Comparison of ENCODE assay signal across 16 mouse cellular contexts in genomic region chr1:186137873-186138272, GRCm38 (mm10). TPM values are rescaled to one million over a fixed set of nuclear protein-coding genes. Genes with fewer than 3 reads are reported as not detected.
A peak's percentile ranks its signal among the peaks of the same experiment; 100 is the strongest.
DNase-seq lines count a peak whose midpoint lies in the region; ATAC-seq and TF ChIP-seq lines count a peak whose summit lies in the region.
"Had no signal": no experiment of that assay in that cellular context is flagged by ENCODE, and none has a peak within 500 bp of the region (broad histone marks: within the 10 kb centered on the region; RNA-seq: fewer than 3 reads in every experiment).

No protein-coding gene starts in this region.

- TF ChIP-seq CTCF in lung, postnatal 0 days (IDR thresholded peaks at IDR 0.05) = no peak
- TF ChIP-seq CTCF in stomach, postnatal 0 days (IDR thresholded peaks at IDR 0.05; ENCODE audit: low read depth) = no peak

- H3K9me3 ChIP-seq in embryonic facial prominence, embryonic 14.5 days (ENCODE audit: control insufficient read depth, low read length) = no peaks in the 10 kb centered on the region
- no peaks in the 10 kb centered on the region for H3K9me3 ChIP-seq in embryonic facial prominence, embryonic 10.5 days
- no peaks in the 10 kb centered on the region for H3K9me3 ChIP-seq in kidney, embryonic 16.5 days (ENCODE audit: low read length)
- H3K9me3 ChIP-seq in lung, postnatal 0 days (ENCODE audit: low read length) = no peaks in the 10 kb centered on the region
- H3K9me3 ChIP-seq in embryonic facial prominence, embryonic 15.5 days (replicated peaks) = no peaks in the 10 kb centered on the region
- H3K9me3 ChIP-seq in stomach, postnatal 0 days (ENCODE audit: control insufficient read depth, low read length) = no peaks in the 10 kb centered on the region
- H3K9me3 ChIP-seq: embryonic facial prominence, embryonic 13.5 days; hindbrain, embryonic 12.5 days; limb, embryonic 15.5 days; neural tube, embryonic 15.5 days had no signal

- 60% methylated on average over 12 of the region's 12 CpGs for WGBS in embryonic facial prominence, embryonic 14.5 days
- WGBS in embryonic facial prominence, embryonic 10.5 days = 77% methylated on average over 12 of the region's 12 CpGs
- 54% methylated on average over 12 of the region's 12 CpGs for WGBS in kidney, embryonic 16.5 days
- 27% methylated on average over 12 of the region's 12 CpGs for WGBS in lung, postnatal 0 days
- WGBS in embryonic facial prominence, embryonic 15.5 days = 53% methylated on average over 12 of the region's 12 CpGs
- 55% methylated on average over 12 of the region's 12 CpGs for WGBS in stomach, postnatal 0 days

- H3K27me3 ChIP-seq in embryonic facial prominence, embryonic 14.5 days (replicated peaks; ENCODE audit: control insufficient read depth, insufficient read depth, low read length) = no peaks in the 10 kb centered on the region
- no peaks in the 10 kb centered on the region for H3K27me3 ChIP-seq in embryonic facial prominence, embryonic 10.5 days (replicated peaks; ENCODE audit: low read depth, poor library complexity, severe bottlenecking)
- no peaks in the 10 kb centered on the region for H3K27me3 ChIP-seq in kidney, embryonic 16.5 days (ENCODE audit: insufficient read depth, low read length)
- no peaks in the 10 kb centered on the region for H3K27me3 ChIP-seq in lung, postnatal 0 days (replicated peaks; ENCODE audit: insufficient read depth, low read length)
- H3K27me3 ChIP-seq in embryonic facial prominence, embryonic 15.5 days = no peaks in the 10 kb centered on the region
- no peaks in the 10 kb centered on the region for H3K27me3 ChIP-seq in stomach, postnatal 0 days (ENCODE audit: control insufficient read depth, insufficient read depth, low read length)
- H3K27me3 ChIP-seq: embryonic facial prominence, embryonic 13.5 days; hindbrain, embryonic 12.5 days; limb, embryonic 15.5 days; neural tube, embryonic 15.5 days had no signal

- peak; percentile 42 for DNase-seq in embryonic facial prominence, embryonic 14.5 days (ENCODE audit: low spot score)
- DNase-seq in embryonic facial prominence, embryonic 10.5 days (ENCODE audit: low spot score) = no peak
- no peak for DNase-seq in kidney, adult 18-20 months
- DNase-seq in lung, postnatal 0 days (ENCODE audit: low spot score) = peak; percentile 69
- no peak for DNase-seq in lung, postnatal 25 days (ENCODE audit: low spot score)
- no peak for DNase-seq in stomach, postnatal 0 days (ENCODE audit: low spot score)
- DNase-seq: cerebellum, postnatal 25 days; right cerebral cortex, adult 18-20 months had no signal

- H3K36me3 ChIP-seq in embryonic facial prominence, embryonic 14.5 days (ENCODE audit: control insufficient read depth, insufficient read depth, low read length) = no peaks in the 10 kb centered on the region
- no peaks in the 10 kb centered on the region for H3K36me3 ChIP-seq in embryonic facial prominence, embryonic 10.5 days (replicated peaks)
- H3K36me3 ChIP-seq in kidney, embryonic 16.5 days (ENCODE audit: insufficient read depth, low read length) = no peaks in the 10 kb centered on the region
- no peaks in the 10 kb centered on the region for H3K36me3 ChIP-seq in lung, postnatal 0 days (ENCODE audit: insufficient read depth, low read length)
- H3K36me3 ChIP-seq in embryonic facial prominence, embryonic 15.5 days = no peaks in the 10 kb centered on the region
- H3K36me3 ChIP-seq in stomach, postnatal 0 days (ENCODE audit: control insufficient read depth, insufficient read depth, low read length) = no peaks in the 10 kb centered on the region
- H3K36me3 ChIP-seq: embryonic facial prominence, embryonic 13.5 days; hindbrain, embryonic 12.5 days; limb, embryonic 15.5 days; neural tube, embryonic 15.5 days had no signal

- ATAC-seq in embryonic facial prominence, embryonic 14.5 days (ENCODE audit: low read depth) = no peak
- peak; percentile 63; the same call in 1 of the 2 replicates for ATAC-seq in kidney, embryonic 16.5 days (ENCODE audit: low FRiP score, low TSS enrichment)
- ATAC-seq in lung, postnatal 0 days = peak; percentile 67
- no peak for ATAC-seq in embryonic facial prominence, embryonic 15.5 days (ENCODE audit: insufficient number of reproducible peaks, low FRiP score, low TSS enrichment, low read depth)
- ATAC-seq in stomach, postnatal 0 days (ENCODE audit: low FRiP score, low TSS enrichment) = no peak
- ATAC-seq: intestine, embryonic 16.5 days had no signal

- TF ChIP-seq EP300 in lung, postnatal 0 days (IDR thresholded peaks at IDR 0.05) = no peak
- no peak for TF ChIP-seq EP300 in stomach, postnatal 0 days (optimal IDR thresholded peaks at IDR 0.05)

- H3K27ac ChIP-seq in embryonic facial prominence, embryonic 14.5 days (replicated peaks; ENCODE audit: low read depth, low read length) = no peak overlapping the region
- no peak overlapping the region for H3K27ac ChIP-seq in embryonic facial prominence, embryonic 10.5 days (replicated peaks)
- H3K27ac ChIP-seq in kidney, embryonic 16.5 days (ENCODE audit: low read length) = 0 out of 2 replicates have a peak overlapping the region, but pooled peaks have one; percentile 29
- 0 out of 2 replicates have a peak overlapping the region, but pooled peaks have one; percentile 32 for H3K27ac ChIP-seq in lung, postnatal 0 days (ENCODE audit: low read length)
- H3K27ac ChIP-seq in embryonic facial prominence, embryonic 15.5 days (replicated peaks) = 0 out of 2 replicates have a peak overlapping the region, but pooled peaks have one; percentile 39
- H3K27ac ChIP-seq in stomach, postnatal 0 days (replicated peaks) = no peak overlapping the region
- H3K27ac ChIP-seq: embryonic facial prominence, embryonic 13.5 days; hindbrain, embryonic 12.5 days; left cerebral cortex, adult 2 months; limb, embryonic 15.5 days; neural tube, embryonic 15.5 days had no signal

- H3K4me3 ChIP-seq in embryonic facial prominence, embryonic 14.5 days (ENCODE audit: low read depth, low read length) = no peak overlapping the region
- H3K4me3 ChIP-seq in embryonic facial prominence, embryonic 10.5 days = no peak overlapping the region
- H3K4me3 ChIP-seq in kidney, embryonic 16.5 days (ENCODE audit: low read length) = no peak overlapping the region
- H3K4me3 ChIP-seq in lung, postnatal 0 days (ENCODE audit: low read depth, low read length) = no peak overlapping the region
- H3K4me3 ChIP-seq in embryonic facial prominence, embryonic 15.5 days (replicated peaks) = no peak overlapping the region
- H3K4me3 ChIP-seq in stomach, postnatal 0 days (ENCODE audit: low read depth, low read length) = no peak overlapping the region
- H3K4me3 ChIP-seq: embryonic facial prominence, embryonic 13.5 days; hindbrain, embryonic 12.5 days; left cerebral cortex, adult 2 months; limb, embryonic 15.5 days; neural tube, embryonic 15.5 days had no signal

- no peak overlapping the region for H3K4me2 ChIP-seq in embryonic facial prominence, embryonic 14.5 days (ENCODE audit: low read depth, low read length)
- no peak overlapping the region for H3K4me2 ChIP-seq in kidney, embryonic 16.5 days (replicated peaks; ENCODE audit: low read depth, low read length)
- 0 out of 2 replicates have a peak overlapping the region, but pooled peaks have one; percentile 4 for H3K4me2 ChIP-seq in lung, postnatal 0 days (replicated peaks; ENCODE audit: low read depth, low read length)
- no peak overlapping the region for H3K4me2 ChIP-seq in embryonic facial prominence, embryonic 15.5 days (replicated peaks)
- H3K4me2 ChIP-seq in stomach, postnatal 0 days (replicated peaks; ENCODE audit: low read depth) = no peak overlapping the region
- H3K4me2 ChIP-seq: embryonic facial prominence, embryonic 13.5 days; hindbrain, embryonic 12.5 days; limb, embryonic 15.5 days; neural tube, embryonic 15.5 days had no signal

- H3K9ac ChIP-seq in embryonic facial prominence, embryonic 14.5 days (ENCODE audit: low read depth, low read length) = no peak overlapping the region
- no peak overlapping the region for H3K9ac ChIP-seq in kidney, embryonic 16.5 days (replicated peaks; ENCODE audit: low read length)
- no peak overlapping the region for H3K9ac ChIP-seq in lung, postnatal 0 days (replicated peaks; ENCODE audit: low read depth)
- H3K9ac ChIP-seq in embryonic facial prominence, embryonic 15.5 days = no peak overlapping the region
- no peak overlapping the region for H3K9ac ChIP-seq in stomach, postnatal 0 days (ENCODE audit: low read length)
- H3K9ac ChIP-seq: embryonic facial prominence, embryonic 13.5 days; hindbrain, embryonic 12.5 days; limb, embryonic 15.5 days; neural tube, embryonic 15.5 days had no signal

- H3K4me1 ChIP-seq in embryonic facial prominence, embryonic 14.5 days (ENCODE audit: control insufficient read depth, insufficient read depth, low read length) = peaks cover 11% of the 10 kb centered on the region; the same call in 1 of the 2 replicates
- peaks cover 8% of the 10 kb centered on the region; the same call in 1 of the 2 replicates for H3K4me1 ChIP-seq in embryonic facial prominence, embryonic 10.5 days
- H3K4me1 ChIP-seq in kidney, embryonic 16.5 days (ENCODE audit: insufficient read depth, low read length) = peaks cover 16% of the 10 kb centered on the region; the same call in 1 of the 2 replicates
- peaks cover 4% of the 10 kb centered on the region; the same call in 1 of the 2 replicates for H3K4me1 ChIP-seq in lung, postnatal 0 days (ENCODE audit: insufficient read depth, low read depth, low read length)
- H3K4me1 ChIP-seq in embryonic facial prominence, embryonic 15.5 days = peaks cover 5% of the 10 kb centered on the region; the same call in 1 of the 2 replicates
- no peaks in the 10 kb centered on the region; the same call in 1 of the 2 replicates for H3K4me1 ChIP-seq in stomach, postnatal 0 days (replicated peaks; ENCODE audit: control insufficient read depth, insufficient read depth)
- H3K4me1 ChIP-seq: hindbrain, embryonic 12.5 days; limb, embryonic 15.5 days; neural tube, embryonic 15.5 days had no signal

RNA-seq across cellular contexts. Expression of gene Lyplal1, which starts 20.8 kb away (rescaled TPM):
- polyA plus RNA-seq in embryonic facial prominence, embryonic 14.5 days (2014; fragmentation: Nextera tagmentation; extraction: Ambion mirVana) = 17.6 and 19.2 TPM in 2 replicates
- polyA plus RNA-seq in embryonic facial prominence, embryonic 10.5 days (2016; fragmentation: Nextera tagmentation; extraction: Ambion mirVana) = 18.5 and 18.9 TPM in 2 replicates
- polyA plus RNA-seq in kidney, embryonic 16.5 days (2015; fragmentation: Nextera tagmentation; extraction: Ambion mirVana) = 23.4 and 27.0 TPM in 2 replicates
- 14.7 and 16.9 TPM in 2 replicates for polyA plus RNA-seq in lung, postnatal 0 days (2015; fragmentation: Nextera tagmentation; extraction: Ambion mirVana)
- 16.0 and 17.1 TPM in 2 replicates for polyA plus RNA-seq in embryonic facial prominence, embryonic 15.5 days (2015; fragmentation: Nextera tagmentation; extraction: Ambion mirVana)
- 11.3 and 12.5 TPM in 2 replicates for polyA plus RNA-seq in stomach, postnatal 0 days (2015; fragmentation: Nextera tagmentation; extraction: Ambion mirVana)

Comparison
In these comparisons a context has a peak if more than half of its experiments do, and no peak if none do; other contexts are left out.
1. DNase-seq: peak in embryonic facial prominence, embryonic 14.5 days (single experiment) and lung, postnatal 0 days (single experiment); none in embryonic facial prominence, embryonic 10.5 days (single experiment), kidney, adult 18-20 months (single experiment), lung, postnatal 25 days (single experiment) and stomach, postnatal 0 days (single experiment).
2. H3K27ac ChIP-seq: peak in kidney, embryonic 16.5 days (single experiment), lung, postnatal 0 days (single experiment) and embryonic facial prominence, embryonic 15.5 days (single experiment); none in embryonic facial prominence, embryonic 14.5 days (single experiment), embryonic facial prominence, embryonic 10.5 days (single experiment) and stomach, postnatal 0 days (single experiment).
3. ATAC-seq: peak in kidney, embryonic 16.5 days (single experiment) and lung, postnatal 0 days (single experiment); none in embryonic facial prominence, embryonic 14.5 days (single experiment), embryonic facial prominence, embryonic 15.5 days (single experiment) and stomach, postnatal 0 days (single experiment).